ENCODE assay signal across 14 mouse cellular contexts in the genomic region with DNA sequence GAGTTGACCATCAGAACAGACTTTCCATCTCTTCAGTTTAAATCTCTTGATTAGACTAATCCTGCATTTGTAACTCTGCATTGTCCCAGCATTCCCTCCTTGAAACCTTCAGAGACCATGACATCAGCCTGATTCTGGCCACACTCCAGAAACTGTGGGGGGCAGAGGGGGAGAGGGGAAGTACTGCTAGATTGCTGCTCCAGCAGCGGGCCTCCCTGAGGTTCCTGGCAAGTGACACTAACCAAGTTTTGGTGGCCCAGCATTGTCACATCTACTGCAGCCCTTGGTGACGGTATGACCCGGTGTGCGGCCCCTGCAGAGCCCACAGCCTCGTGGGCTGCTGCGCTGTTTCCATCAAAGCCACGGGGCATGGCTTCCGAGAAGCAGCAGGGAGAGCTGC. TPM values are rescaled to one million over a fixed set of nuclear protein-coding genes. Genes with fewer than 3 reads are reported as not detected.
A peak's percentile ranks its signal among the peaks of the same experiment; 100 is the strongest.
DNase-seq lines count a peak whose midpoint lies in the region; TF ChIP-seq lines count a peak whose summit lies in the region.
"Had no signal": no experiment of that assay in that cellular context is flagged by ENCODE, and none has a peak within 500 bp of the region (broad histone marks: within the 10 kb centered on the region; RNA-seq: fewer than 3 reads in every experiment).

No protein-coding gene starts in this region.

- no peak for TF ChIP-seq RAD21 in MEL (IDR thresholded peaks at IDR 0.05; ENCODE audit: low read depth, low read length)

- peaks cover 4 to 31% of the 10 kb centered on the region in 2 experiments for H3K4me1 ChIP-seq in MEL (ENCODE audit: control insufficient read depth in 1 of 2, insufficient read depth in 2 of 2, low read length in 2 of 2)
- H3K4me1 ChIP-seq: kidney, embryonic 15.5 days had no signal

- H3K4me3 ChIP-seq in MEL (ENCODE audit: control insufficient read depth in 1 of 2, insufficient read depth in 1 of 2, low read depth in 2 of 2, low read length in 2 of 2): no peak overlapping the region
- H3K4me3 ChIP-seq: hindbrain, embryonic 12.5 days; kidney, embryonic 15.5 days had no signal

- no peaks in the 10 kb centered on the region for H3K9me3 ChIP-seq in MEL (replicated peaks; ENCODE audit: insufficient read depth, low read length)
- H3K9me3 ChIP-seq: hindbrain, embryonic 12.5 days; kidney, embryonic 15.5 days had no signal

- TF ChIP-seq CTCF in MEL (IDR thresholded peaks at IDR 0.05 in 2 of 3, conservative IDR thresholded peaks at IDR 0.05 in 1 of 3; ENCODE audit: control insufficient read depth in 1 of 3, insufficient read depth in 1 of 3, low read depth in 2 of 3, low read length in 3 of 3, poor library complexity in 1 of 3, severe bottlenecking in 1 of 3): no peak
- TF ChIP-seq CTCF in brain, embryonic 14.5 days (IDR thresholded peaks at IDR 0.05; ENCODE audit: borderline replicate concordance, extremely low read depth, insufficient read depth, insufficient read length): no peak

- H3K27me3 ChIP-seq in MEL (ENCODE audit: control insufficient read depth in 1 of 2, insufficient read depth in 2 of 2, low read length in 2 of 2): no peaks in the 10 kb centered on the region; a peak in 2 of 4 replicates
- H3K27me3 ChIP-seq: hindbrain, embryonic 12.5 days; kidney, embryonic 15.5 days had no signal

- no peak for TF ChIP-seq POLR2A in MEL (IDR thresholded peaks at IDR 0.05; ENCODE audit: control insufficient read depth in 1 of 2, insufficient read depth in 1 of 2, low read depth in 1 of 2, low read length in 2 of 2, poor library complexity in 1 of 2)
- TF ChIP-seq POLR2A in brain, embryonic 14.5 days (IDR thresholded peaks at IDR 0.05; ENCODE audit: borderline replicate concordance, extremely low read depth, insufficient read depth, insufficient read length, poor library complexity, severe bottlenecking): no peak

- H3K79me2 ChIP-seq in MEL (ENCODE audit: control insufficient read depth, insufficient read depth, low read length, poor library complexity): no peaks in the 10 kb centered on the region

- H3K36me3 ChIP-seq in MEL (ENCODE audit: control insufficient read depth in 1 of 2, insufficient read depth in 2 of 2, low read length in 2 of 2): peaks cover 0 to 15% of the 10 kb centered on the region in 2 experiments; a peak in 2 of 4 replicates
- H3K36me3 ChIP-seq: hindbrain, embryonic 12.5 days; kidney, embryonic 15.5 days had no signal

- intact Hi-C loops in gastrocnemius, postnatal 14 days (cut with DNase I; ENCODE audit: low total_unique reads): no loop called here
- intact Hi-C loops in gastrocnemius, postnatal 36 days (cut with DNase I): no loop called here

- peak in 1 of 2 experiments; percentile 32; a peak in 1 of 4 replicates for TF ChIP-seq EP300 in MEL (IDR thresholded peaks at IDR 0.05; ENCODE audit: low read depth in 1 of 2, low read length in 2 of 2)

- no peak overlapping the region for H3K27ac ChIP-seq in MEL (ENCODE audit: control insufficient read depth, low read depth, low read length)
- H3K27ac ChIP-seq: hindbrain, embryonic 12.5 days; kidney, embryonic 15.5 days had no signal

- H3K9ac ChIP-seq in MEL (ENCODE audit: control insufficient read depth, low read depth, low read length, poor library complexity, severe bottlenecking): 0 out of 2 replicates have a peak overlapping the region, but pooled peaks have one; percentile 11
- H3K9ac ChIP-seq: hindbrain, embryonic 12.5 days; kidney, embryonic 15.5 days had no signal

- DNase-seq in gastrocnemius, postnatal 14 days: peak; percentile 16
- DNase-seq in gastrocnemius, postnatal 36 days: no peak
- peak; percentile 49 for DNase-seq in layer of hippocampus, adult 9-11 months
- DNase-seq in layer of hippocampus, adult 8-10 months (ENCODE audit: low spot score in 2 of 2): no peak
- DNase-seq in MEL (ENCODE audit: low read depth, low spot score): peak; percentile 83
- DNase-seq in brain, embryonic 14.5 days (ENCODE audit: low read depth): peak; percentile 70
- no peak for DNase-seq in right cerebral cortex, postnatal 14 days
- no peak for DNase-seq in right cerebral cortex, postnatal 4 days
- DNase-seq: lung, adult 18-20 months had no signal

TF ChIP-seq in MEL, 35 proteins besides CTCF, POLR2A, EP300 and RAD21:
- TF ChIP-seq E2F4 (IDR thresholded peaks at IDR 0.05; ENCODE audit: borderline replicate concordance, low read depth, low read length): no peak
- peak; percentile 45; the same call in 1 of the 2 replicates for TF ChIP-seq RCOR1 (IDR thresholded peaks at IDR 0.05; ENCODE audit: low read depth, low read length)
- TF ChIP-seq ETS1 (IDR thresholded peaks at IDR 0.05; ENCODE audit: low read depth, low read length): peak; percentile 58
TF ChIP-seq in MEL: peak in this region for 2.

RNA-seq across cellular contexts. Expression of a gene that starts 39.9 kb away (rescaled TPM):
- 1 to 10 TPM; 3.2 to 3.8 TPM for total RNA-seq in gastrocnemius, postnatal 14 days (2021)
- 1 to 10 TPM; 5.1 to 5.2 TPM for total RNA-seq in gastrocnemius, postnatal 36 days (2021)
- 10 to 100 TPM; 26.4 to 29.2 (median 27.6) TPM for total RNA-seq in layer of hippocampus, adult 8-10 months (2022)
- total RNA-seq in MEL (2012; rRNA removed): 2.2 and 2.4 TPM in 2 replicates
- polyA plus RNA-seq in MEL (2012; ENCODE audit: insufficient read depth in 1 of 2, insufficient read length in 2 of 2, low read depth in 1 of 2, low replicate concordance in 2 of 2, missing spikeins in 1 of 2): 1 to 10 TPM in 1 of 2 experiments, not detected in 1; 7.6 TPM
- polyA plus RNA-seq in brain, embryonic 14.5 days (2012; rRNA removed): 7.5 and 8.6 TPM in 2 replicates

RNA-seq across cellular contexts. Expression of a gene that starts 56.8 kb away (rescaled TPM):
- not detected for total RNA-seq in gastrocnemius, postnatal 14 days (2021)
- total RNA-seq in gastrocnemius, postnatal 36 days (2021): not detected
- not detected for total RNA-seq in layer of hippocampus, adult 8-10 months (2022)
- not detected in 2 replicates for total RNA-seq in MEL (2012; rRNA removed)
- polyA plus RNA-seq in MEL (2012; ENCODE audit: insufficient read depth in 1 of 2, insufficient read length in 2 of 2, low read depth in 1 of 2, low replicate concordance in 2 of 2, missing spikeins in 1 of 2): not detected
- not detected in 2 replicates for polyA plus RNA-seq in brain, embryonic 14.5 days (2012; rRNA removed)
- total RNA-seq: left cerebral cortex, postnatal 10 days had no signal
- polyA plus RNA-seq: CD4-positive, CD25-positive, alpha-beta regulatory T cell, adult 4 months; embryonic facial prominence, embryonic 11.5 days; hindbrain, embryonic 12.5 days; kidney, embryonic 15.5 days had no signal

Comparison
In these comparisons a context has a peak if more than half of its experiments do, and no peak if none do; other contexts are left out.
1. DNase-seq: peak in gastrocnemius, postnatal 14 days (single experiment), layer of hippocampus, adult 9-11 months (single experiment), MEL (single experiment) and brain, embryonic 14.5 days (single experiment); none in gastrocnemius, postnatal 36 days (0 of 2), layer of hippocampus, adult 8-10 months (0 of 2), right cerebral cortex, postnatal 14 days (single experiment) and right cerebral cortex, postnatal 4 days (single experiment).